Mouse (Mus musculus) CH12.LX (cell line): ENCODE results near the gene Isl1.

ENCODE experiments used
- CHD2 ChIP-seq: IDR thresholded peaks from 2 replicates; pipeline ENCODE4 v1.6.1; 2011; ENCODE audit warnings: low read length, improper control_type of control experiment
- CTCF ChIP-seq, 2 experiments: IDR thresholded peaks in 1 of 2; conservative IDR thresholded peaks in 1 of 2; 2 replicates each; pipeline ENCODE4 v1.5.1; 2011 to 2012; ENCODE audit warnings: low read depth in 2 of 2, low read length in 2 of 2, improper control_type of control experiment in 1 of 2, inconsistent platforms in 1 of 2, mild to moderate bottlenecking in 1 of 2, moderate library complexity in 1 of 2
- E2F4 ChIP-seq: IDR thresholded peaks from 2 replicates; pipeline ENCODE4 v1.6.1; 2011; ENCODE audit warnings: low read depth, low read length, improper control_type of control experiment; ENCODE audit not compliant: insufficient replicate concordance
- MAZ ChIP-seq: IDR thresholded peaks from 2 replicates; pipeline ENCODE4 v1.6.1; 2012; ENCODE audit warnings: low read depth, mild to moderate bottlenecking, inconsistent platforms, low read length, improper control_type of control experiment, moderate library complexity
- RCOR1 ChIP-seq: conservative IDR thresholded peaks from 2 replicates; pipeline ENCODE4 v1.6.1; 2012; ENCODE audit warnings: low read depth, mild to moderate bottlenecking, inconsistent platforms, low read length, improper control_type of control experiment
- SMC3 ChIP-seq: IDR thresholded peaks from 2 replicates; pipeline ENCODE4 v1.6.1; 2011; ENCODE audit warnings: low read depth, low read length, improper control_type of control experiment
- TBP ChIP-seq: conservative IDR thresholded peaks from 2 replicates; pipeline ENCODE4 v1.6.1; 2011; ENCODE audit warnings: low read depth, low read length, improper control_type of control experiment

- TF ChIP-seq E2F4 (no peak), SMC3 (no peak), RCOR1 (no peak), MAZ (no peak), CHD2 (no peak), TBP (no peak), CTCF (conservative IDR thresholded peaks at IDR 0.05 in 1 of 2, IDR thresholded peaks at IDR 0.05 in 1 of 2; ENCODE audit: low read depth in 2 of 2, low read length in 2 of 2) (no peak)
These were observed 30.2 kb downstream of the Isl1 start for GRCm38 (mm10) chr13:116279207-116279772.
